Mouse (Mus musculus) embryonic facial prominence, embryonic 10.5 days (tissue): ENCODE measurements around the gene A030003K21Rik. TPM values are rescaled to one million over a fixed set of nuclear protein-coding genes. Genes with fewer than 3 reads are reported as not detected.
A peak's percentile ranks its signal among the peaks of the same experiment; 100 is the strongest.
"Not testable (repeated sequence)": the region's sequence is repeated elsewhere in the genome, so short reads cannot be mapped to it uniquely, and the experiment has no call there.

Experiments
- DNase-seq: peaks from one replicate; pipeline ENCODE4 v3.0.0-alpha.2; 2017; ENCODE audit warnings: low spot score
- H3K27ac ChIP-seq: fragments of 300-500 bp; sonication (generic); replicated peaks from 2 replicates; pipeline ENCODE4 v1.5.1; 2016; ENCODE audit warnings: mild to moderate bottlenecking
- H3K27me3 ChIP-seq: fragments of 300-500 bp; sonication (generic); replicated peaks from 2 replicates; pipeline ENCODE4 v1.6.1; 2016; ENCODE audit warnings: low read depth, mild to moderate bottlenecking; ENCODE audit not compliant: poor library complexity, severe bottlenecking
- H3K36me3 ChIP-seq: fragments of 300-500 bp; sonication (generic); replicated peaks from 2 replicates; pipeline ENCODE4 v1.6.1; 2016; ENCODE audit warnings: mild to moderate bottlenecking, moderate library complexity
- H3K4me1 ChIP-seq: fragments of 300-500 bp; sonication (generic); 2 replicates; pipeline ENCODE4 v1.6.1; 2016
- H3K4me3 ChIP-seq: fragments of 300-500 bp; sonication (generic); 2 replicates; pipeline ENCODE4 v1.5.1; 2016; ENCODE audit warnings: mild to moderate bottlenecking, moderate library complexity
- H3K9me3 ChIP-seq: fragments of 300-500 bp; sonication (generic); 2 replicates; pipeline ENCODE4 v1.6.1; 2016; ENCODE audit warnings: mild to moderate bottlenecking
- WGBS: fragments of 180-500 bp; shearing (Covaris S2); methylation state at CpG from one replicate; pipeline ENCODE4 v1.1.7; 2016; 5-methylcytosine and 5-hydroxymethylcytosine counted together
- polyA plus RNA-seq: library from polyadenylated mRNA; unstranded; fragments of >200 nt; fragmentation: Nextera tagmentation; extraction: Ambion mirVana; gene quantifications from 2 replicates; pipeline ENCODE4 v1.2.1, GENCODE M21; 2016

A030003K21Rik gene
- polyA plus RNA-seq = not detected in 2 replicates

DNA sequence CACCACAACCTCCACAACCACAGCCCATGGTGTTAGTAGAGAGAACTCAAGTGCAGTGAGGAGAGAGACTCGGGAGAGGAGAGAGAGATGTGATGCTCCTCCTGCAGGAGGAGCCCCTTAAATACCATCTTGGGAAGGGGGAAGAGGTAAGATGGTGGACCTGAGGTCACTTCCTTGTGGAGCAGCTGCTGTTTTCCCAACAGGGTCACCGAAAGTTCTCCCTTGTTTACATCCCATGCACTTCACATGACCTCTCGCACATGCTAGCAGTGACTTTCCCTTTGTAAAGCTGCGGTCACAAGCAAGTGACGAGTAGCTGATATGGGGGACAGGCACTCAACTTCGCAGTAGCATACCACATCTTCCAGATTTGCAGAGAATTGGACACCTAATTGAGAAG, at the start of gene A030003K21Rik:
TSS of gene A030003K21Rik (minus strand) at position 94 of the 400 bp plus-strand sequence.
- not testable (repeated sequence) for H3K36me3 ChIP-seq, DNase-seq, H3K4me1 ChIP-seq, H3K27ac ChIP-seq, H3K27me3 ChIP-seq, H3K4me3 ChIP-seq
- WGBS = no CpG with 5 or more reads among the region's 6 CpGs
- peaks cover 19% of the 10 kb centered on the region; the same call in 1 of the 2 replicates for H3K9me3 ChIP-seq

GRCm38 (mm10) chr1:82992093-82992492, 48.9 kb upstream of the A030003K21Rik start:
- no peak overlapping the region for H3K4me3 ChIP-seq
- H3K36me3 ChIP-seq = no peaks in the 10 kb centered on the region
- H3K4me1 ChIP-seq = no peaks in the 10 kb centered on the region
- H3K27ac ChIP-seq = no peak overlapping the region
- H3K27me3 ChIP-seq = no peaks in the 10 kb centered on the region
- WGBS = 91% methylated on average over 6 of the region's 6 CpGs
- no peak for DNase-seq
- H3K9me3 ChIP-seq = no peaks in the 10 kb centered on the region

DNA sequence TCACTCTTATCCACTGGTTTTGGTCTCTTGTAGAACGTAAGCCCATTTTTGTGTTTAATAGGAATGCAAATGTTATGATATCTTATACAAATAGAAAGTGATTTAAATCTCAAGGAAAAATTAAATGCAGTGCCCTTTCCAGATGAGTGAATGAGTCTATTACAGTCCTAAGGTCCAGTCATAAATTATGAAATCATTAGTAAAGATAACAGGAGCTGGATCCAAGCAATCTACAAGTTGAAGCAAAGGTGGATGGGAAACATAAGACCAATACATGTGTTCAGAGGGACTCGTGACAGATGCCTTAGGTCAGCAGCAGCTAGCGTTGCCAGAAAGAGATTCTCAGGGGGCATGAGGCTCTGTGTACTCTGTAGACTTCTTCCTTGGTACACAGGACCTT, 48.4 kb upstream of the A030003K21Rik start:
- 86% methylated on average over 3 of the region's 3 CpGs for WGBS
- Histone ChIP-seq H3K27ac (no peak overlapping the region), H3K4me1 (no peaks in the 10 kb centered on the region), H3K4me3 (no peak overlapping the region), H3K9me3 (no peaks in the 10 kb centered on the region), H3K27me3 (no peaks in the 10 kb centered on the region), H3K36me3 (no peaks in the 10 kb centered on the region)
- no peak for DNase-seq

GRCm38 (mm10) chr1:82991062-82991461, 47.9 kb upstream of the A030003K21Rik start:
- 82% methylated on average over 4 of the region's 4 CpGs for WGBS
- DNase-seq = no peak
- Histone ChIP-seq H3K9me3 (no peaks in the 10 kb centered on the region), H3K4me3 (no peak overlapping the region), H3K27me3 (no peaks in the 10 kb centered on the region), H3K36me3 (no peaks in the 10 kb centered on the region), H3K4me1 (no peaks in the 10 kb centered on the region), H3K27ac (no peak overlapping the region)

DNA sequence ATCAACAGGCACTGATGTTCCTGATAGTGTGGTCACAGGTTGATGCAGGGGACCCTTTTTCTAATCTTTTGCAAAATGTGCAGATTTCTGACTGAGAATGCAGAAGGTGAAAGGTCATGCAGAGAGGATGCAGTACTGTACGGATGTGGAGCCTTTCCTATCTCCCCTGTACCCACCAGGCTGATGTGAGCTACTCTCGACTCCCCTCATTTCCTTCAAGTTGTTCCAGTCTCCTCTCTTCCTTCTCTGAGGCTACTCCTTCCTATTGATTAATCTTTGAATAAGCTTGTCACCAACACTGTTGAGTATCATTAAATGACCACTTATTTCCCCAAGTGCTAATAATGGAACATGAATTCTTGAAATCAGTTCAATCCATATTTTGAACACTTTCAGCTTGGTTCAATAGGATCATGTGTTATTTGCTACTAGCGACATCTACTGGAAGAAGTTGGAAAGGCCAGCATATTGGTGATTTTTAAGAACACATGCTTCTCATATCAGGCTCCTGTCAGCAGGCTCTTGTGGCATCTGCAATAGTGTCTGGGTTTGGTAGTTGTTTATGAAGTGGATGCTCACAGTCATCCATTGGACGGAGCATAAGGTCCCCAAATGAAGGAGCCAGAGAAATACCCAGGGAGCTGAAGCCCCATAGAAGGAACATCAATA, 44.5 kb upstream of the A030003K21Rik start:
- DNase-seq = peak; percentile 10
- Histone ChIP-seq H3K36me3 (no peaks in the 10 kb centered on the region), H3K27ac (no peak overlapping the region), H3K9me3 (peaks cover 7% of the 10 kb centered on the region), H3K4me3 (no peak overlapping the region), H3K27me3 (no peaks in the 10 kb centered on the region), H3K4me1 (no peaks in the 10 kb centered on the region)
- WGBS = 35% methylated on average over 4 of the region's 4 CpGs

DNA sequence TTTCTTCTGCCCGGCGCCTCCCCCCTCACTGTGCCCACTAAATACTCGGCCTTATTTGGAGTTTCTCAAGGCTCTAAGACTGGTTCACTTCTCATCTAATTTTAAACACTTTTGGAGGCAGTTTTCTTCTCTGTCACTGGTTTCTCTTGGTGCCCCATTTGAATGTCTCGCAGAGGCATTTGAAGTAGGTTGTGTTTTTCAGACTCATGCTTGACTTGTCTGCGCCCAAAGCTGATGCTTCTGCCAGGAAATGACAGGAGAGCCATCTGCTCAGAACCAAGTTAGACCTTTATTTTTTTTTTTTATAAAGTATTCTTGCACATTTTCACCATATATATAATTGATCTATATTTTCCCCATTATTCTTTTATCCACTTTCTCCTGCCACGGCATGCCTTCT, 43.5 kb upstream of the A030003K21Rik start:
- Histone ChIP-seq H3K9me3 (peaks cover 7% of the 10 kb centered on the region), H3K27ac (no peak overlapping the region), H3K36me3 (no peaks in the 10 kb centered on the region), H3K27me3 (no peaks in the 10 kb centered on the region), H3K4me3 (no peak overlapping the region), H3K4me1 (no peaks in the 10 kb centered on the region)
- 91% methylated on average over 6 of the region's 6 CpGs for WGBS
- DNase-seq = no peak

DNA sequence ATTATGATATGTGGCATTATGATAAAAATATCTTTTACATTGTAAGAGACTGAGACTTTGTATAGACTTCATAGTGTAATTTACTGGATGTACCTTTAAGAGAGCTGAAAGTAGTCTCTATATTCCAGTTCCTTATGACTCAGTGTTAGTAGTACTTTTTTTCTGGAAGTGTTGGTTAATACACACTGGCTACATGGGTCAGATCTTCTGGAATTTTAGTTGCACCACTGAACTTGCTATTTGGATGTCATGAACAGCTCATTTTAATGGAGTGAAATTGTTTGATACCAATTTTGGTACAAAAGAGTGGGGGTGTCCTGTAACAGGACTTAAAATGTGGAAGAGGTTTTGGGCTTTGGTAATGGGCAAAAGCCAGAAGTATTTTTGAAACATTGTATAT, 34.7 kb upstream of the A030003K21Rik start:
- no peaks in the 10 kb centered on the region for H3K27me3 ChIP-seq
- no peaks in the 10 kb centered on the region for H3K4me1 ChIP-seq
- no peak overlapping the region for H3K4me3 ChIP-seq
- no peaks in the 10 kb centered on the region for H3K9me3 ChIP-seq
- no peaks in the 10 kb centered on the region for H3K36me3 ChIP-seq
- no peak for DNase-seq
- H3K27ac ChIP-seq = no peak overlapping the region

- H3K36me3 ChIP-seq = no peaks in the 10 kb centered on the region
- H3K27ac ChIP-seq = no peak overlapping the region
- WGBS = 76% methylated on average over 5 of the region's 5 CpGs
- no peaks in the 10 kb centered on the region for H3K4me1 ChIP-seq
- H3K9me3 ChIP-seq = no peaks in the 10 kb centered on the region
- no peak overlapping the region for H3K4me3 ChIP-seq
- no peak for DNase-seq
- no peaks in the 10 kb centered on the region for H3K27me3 ChIP-seq
Observed at GRCm38 (mm10) chr1:82975750-82976149, 32.6 kb upstream of the A030003K21Rik start.

DNA sequence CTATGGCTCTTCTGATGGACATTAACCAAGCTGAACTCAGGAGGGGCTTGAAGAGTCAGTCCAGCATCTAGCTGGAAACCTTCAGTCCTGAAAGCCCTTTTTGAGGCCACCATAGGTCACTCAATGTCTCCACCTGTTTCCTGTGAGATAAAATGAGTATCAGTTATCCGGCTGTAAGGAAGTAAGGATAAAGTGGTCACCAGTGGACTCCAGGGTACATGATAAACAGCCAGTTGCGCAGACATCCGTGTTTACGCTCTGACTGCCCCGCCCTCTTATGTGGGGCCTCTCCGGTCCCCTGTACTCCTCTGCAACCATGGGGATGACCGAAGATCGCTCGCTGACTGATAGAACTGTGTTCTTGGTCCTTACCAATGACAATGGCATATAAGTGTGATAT, 31.2 kb upstream of the A030003K21Rik start:
- no peak for DNase-seq
- H3K9me3 ChIP-seq = no peaks in the 10 kb centered on the region

DNA sequence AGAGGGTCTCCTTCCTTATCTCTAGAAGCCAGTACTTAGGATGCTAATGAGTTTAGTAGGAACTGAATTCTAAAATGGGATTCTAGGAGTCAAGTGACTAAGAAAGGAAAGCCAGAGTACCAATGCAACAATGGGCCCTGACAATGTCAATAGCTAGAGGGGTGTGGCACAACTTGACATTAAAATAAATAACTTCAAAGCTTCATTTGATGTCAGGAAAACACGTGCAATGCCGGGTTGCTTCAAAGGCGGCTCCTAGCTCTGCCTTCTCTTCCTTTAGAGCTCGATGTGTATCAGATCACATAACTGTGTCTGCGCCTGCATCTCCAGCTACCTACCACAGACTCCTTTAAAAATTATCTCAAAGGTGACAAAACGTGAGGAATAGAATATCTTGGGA, 30.7 kb upstream of the A030003K21Rik start:
- 82% methylated on average over 6 of the region's 6 CpGs for WGBS
- Histone ChIP-seq H3K36me3 (no peaks in the 10 kb centered on the region), H3K9me3 (no peaks in the 10 kb centered on the region), H3K4me3 (no peak overlapping the region), H3K4me1 (no peaks in the 10 kb centered on the region), H3K27ac (no peak overlapping the region), H3K27me3 (no peaks in the 10 kb centered on the region)
- no peak for DNase-seq

More for the DNA sequence above, 31.2 kb upstream of the A030003K21Rik start:
- Histone ChIP-seq H3K27me3 (no peaks in the 10 kb centered on the region), H3K4me3 (no peak overlapping the region), H3K27ac (no peak overlapping the region), H3K4me1 (no peaks in the 10 kb centered on the region), H3K36me3 (no peaks in the 10 kb centered on the region)
- WGBS = 90% methylated on average over 9 of the region's 9 CpGs

GRCm38 (mm10) chr1:82973244-82973643, 30.1 kb upstream of the A030003K21Rik start:
- Histone ChIP-seq H3K27ac (no peak overlapping the region), H3K4me3 (no peak overlapping the region), H3K4me1 (no peaks in the 10 kb centered on the region), H3K27me3 (no peaks in the 10 kb centered on the region), H3K36me3 (no peaks in the 10 kb centered on the region), H3K9me3 (no peaks in the 10 kb centered on the region)
- WGBS = 95% methylated on average over 1 of the region's 1 CpGs
- no peak for DNase-seq

GRCm38 (mm10) chr1:82972046-82972445, 28.9 kb upstream of the A030003K21Rik start:
- Histone ChIP-seq H3K27ac (no peak overlapping the region), H3K36me3 (no peaks in the 10 kb centered on the region), H3K4me3 (no peak overlapping the region), H3K4me1 (no peaks in the 10 kb centered on the region), H3K9me3 (no peaks in the 10 kb centered on the region), H3K27me3 (no peaks in the 10 kb centered on the region)
- 52% methylated on average over 4 of the region's 4 CpGs for WGBS
- DNase-seq = peak; percentile 14

GRCm38 (mm10) chr1:82966413-82966812, 23.2 kb upstream of the A030003K21Rik start:
- Histone ChIP-seq H3K27me3 (no peaks in the 10 kb centered on the region), H3K4me3 (no peak overlapping the region), H3K36me3 (no peaks in the 10 kb centered on the region), H3K9me3 (no peaks in the 10 kb centered on the region), H3K27ac (no peak overlapping the region), H3K4me1 (no peaks in the 10 kb centered on the region)
- no peak for DNase-seq
- 73% methylated on average over 3 of the region's 3 CpGs for WGBS
